ENCODE assay signal across 9 mouse cellular contexts in the genomic region with DNA sequence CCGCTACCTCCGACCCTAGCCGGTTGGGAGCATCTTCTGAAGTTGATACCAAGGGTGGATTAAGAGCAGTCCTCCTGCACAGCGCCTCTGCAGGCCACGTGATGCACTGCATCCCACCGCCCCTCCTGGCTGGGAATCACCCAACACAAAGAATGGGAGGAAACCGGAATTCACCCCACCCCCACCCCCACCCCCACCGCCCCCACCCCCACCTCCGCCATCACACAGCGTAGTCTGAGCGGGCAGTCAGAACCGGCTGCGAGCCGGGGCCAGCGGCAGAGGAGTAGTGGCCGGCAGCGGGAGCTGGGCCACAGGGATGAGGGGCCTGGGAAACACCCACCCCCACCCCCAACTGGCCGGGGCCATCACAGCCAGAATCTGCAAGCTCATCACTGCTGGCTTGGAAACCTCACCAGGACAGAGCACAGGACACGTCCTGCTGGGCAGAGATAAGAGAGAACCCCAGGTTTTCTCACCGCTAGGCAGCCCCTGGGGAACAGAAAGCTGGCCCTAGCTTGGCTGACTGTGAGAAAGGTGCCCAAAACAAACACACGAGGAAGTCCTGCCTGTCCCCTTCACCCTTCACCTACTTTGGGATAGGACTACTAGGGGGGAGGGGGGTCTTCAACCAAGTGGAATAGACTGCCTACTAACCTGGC.
A peak's percentile ranks its signal among the peaks of the same experiment; 100 is the strongest.
DNase-seq lines count a peak whose midpoint lies in the region; ATAC-seq and TF ChIP-seq lines count a peak whose summit lies in the region.
"Had no signal": no experiment of that assay in that cellular context is flagged by ENCODE, and none has a peak within 500 bp of the region (broad histone marks: within the 10 kb centered on the region; RNA-seq: fewer than 3 reads in every experiment).

No protein-coding gene starts in this region.

- 2% methylated on average over 17 of the region's 21 CpGs for WGBS in limb, embryonic 14.5 days
- WGBS in midbrain, embryonic 16.5 days, result 1% methylated on average over 21 of the region's 21 CpGs
- WGBS in stomach, embryonic 15.5 days, result 3% methylated on average over 21 of the region's 21 CpGs

- H3K9ac ChIP-seq in limb, embryonic 14.5 days (ENCODE audit: low read depth, low read length, severe bottlenecking), result peak overlapping the region; percentile 47; the same call in 1 of the 2 replicates
- H3K9ac ChIP-seq in midbrain, embryonic 16.5 days (ENCODE audit: low read depth, low read length), result peak overlapping the region; percentile 75
- H3K9ac ChIP-seq in stomach, embryonic 15.5 days, result no peak overlapping the region

- peak; percentile 81 for ATAC-seq in limb, embryonic 14.5 days (ENCODE audit: low FRiP score, low read depth)
- ATAC-seq in midbrain, embryonic 16.5 days, result peak; percentile 81
- ATAC-seq in stomach, embryonic 15.5 days (ENCODE audit: insufficient read depth, low FRiP score, low read depth), result peak; percentile 11; the same call in 1 of the 2 replicates

- no peaks in the 10 kb centered on the region for H3K9me3 ChIP-seq in limb, embryonic 14.5 days (ENCODE audit: control insufficient read depth, low read length)
- no peaks in the 10 kb centered on the region for H3K9me3 ChIP-seq in midbrain, embryonic 16.5 days (replicated peaks; ENCODE audit: control insufficient read depth, low read length, poor library complexity, severe bottlenecking)
- H3K9me3 ChIP-seq in stomach, embryonic 15.5 days, result no peaks in the 10 kb centered on the region

- H3K4me3 ChIP-seq in cortical plate, adult 2 months (ENCODE audit: insufficient read depth, low read length), result no peak overlapping the region
- H3K4me3 ChIP-seq in limb, embryonic 14.5 days (replicated peaks; ENCODE audit: low read length), result peak overlapping the region; percentile 32
- peak overlapping the region; percentile 39 for H3K4me3 ChIP-seq in midbrain, embryonic 16.5 days (ENCODE audit: low read depth, low read length)
- peak overlapping the region; percentile 20 for H3K4me3 ChIP-seq in stomach, embryonic 15.5 days (replicated peaks)

- H3K27ac ChIP-seq in cortical plate, adult 2 months (ENCODE audit: insufficient read depth, low read length), result no peak overlapping the region
- 0 out of 2 replicates have a peak overlapping the region, but pooled peaks have one; percentile 5 for H3K27ac ChIP-seq in limb, embryonic 14.5 days (replicated peaks; ENCODE audit: low read depth, low read length)
- peak overlapping the region; percentile 66; the same call in 1 of the 2 replicates for H3K27ac ChIP-seq in midbrain, embryonic 16.5 days (ENCODE audit: low read length)
- no peak overlapping the region for H3K27ac ChIP-seq in stomach, embryonic 15.5 days

- H3K27me3 ChIP-seq in limb, embryonic 14.5 days (ENCODE audit: control insufficient read depth, insufficient read depth, low read length), result no peaks in the 10 kb centered on the region; the same call in 1 of the 2 replicates
- no peaks in the 10 kb centered on the region for H3K27me3 ChIP-seq in midbrain, embryonic 16.5 days (ENCODE audit: control insufficient read depth, insufficient read depth, low read depth, low read length)
- no peaks in the 10 kb centered on the region for H3K27me3 ChIP-seq in stomach, embryonic 15.5 days (replicated peaks)

- peak overlapping the region; percentile 55 for H3K4me2 ChIP-seq in limb, embryonic 14.5 days (replicated peaks; ENCODE audit: low read depth, low read length, severe bottlenecking)
- H3K4me2 ChIP-seq in midbrain, embryonic 16.5 days (ENCODE audit: low read length), result peak overlapping the region; percentile 66
- H3K4me2 ChIP-seq in stomach, embryonic 15.5 days, result peak overlapping the region; percentile 54

- H3K4me1 ChIP-seq in cortical plate, adult 2 months (ENCODE audit: control insufficient read depth, insufficient read depth, low read length), result no peaks in the 10 kb centered on the region
- peaks cover 10% of the 10 kb centered on the region for H3K4me1 ChIP-seq in limb, embryonic 14.5 days (ENCODE audit: control insufficient read depth, insufficient read depth, low read length)
- H3K4me1 ChIP-seq in midbrain, embryonic 16.5 days (ENCODE audit: control insufficient read depth, insufficient read depth, low read length), result peaks cover 7% of the 10 kb centered on the region; the same call in 1 of the 2 replicates
- H3K4me1 ChIP-seq in stomach, embryonic 15.5 days, result peaks cover 24% of the 10 kb centered on the region

- TF ChIP-seq CTCF in cortical plate, adult 2 months (IDR thresholded peaks at IDR 0.05; ENCODE audit: extremely low read depth, insufficient read depth, low read length), result peak; percentile 76

- DNase-seq in cerebellum, adult 9-10 months, result peak; percentile 16
- no peak for DNase-seq in cerebellum, adult 11 months
- DNase-seq in gastrocnemius, postnatal 25 days, result peak; percentile 63
- peak; percentile 46 for DNase-seq in induced T-regulatory cell, adult 2 months (ENCODE audit: low read depth)
- DNase-seq in limb, embryonic 14.5 days (ENCODE audit: low spot score), result peak; percentile 80

- no peaks in the 10 kb centered on the region for H3K36me3 ChIP-seq in limb, embryonic 14.5 days (ENCODE audit: control insufficient read depth, insufficient read depth, low read length)
- no peaks in the 10 kb centered on the region for H3K36me3 ChIP-seq in midbrain, embryonic 16.5 days (ENCODE audit: control insufficient read depth, insufficient read depth, low read length)
- H3K36me3 ChIP-seq in stomach, embryonic 15.5 days, result no peaks in the 10 kb centered on the region
- H3K36me3 ChIP-seq: G1E had no signal

- no peak for TF ChIP-seq POLR2A in cortical plate, adult 2 months (IDR thresholded peaks at IDR 0.05; ENCODE audit: extremely low read depth, insufficient read depth, low read length)
- no peak for TF ChIP-seq POLR2A in limb, embryonic 14.5 days (IDR thresholded peaks at IDR 0.05; ENCODE audit: borderline replicate concordance, extremely low read depth, insufficient read depth, insufficient read length)

Comparison
In these comparisons a context has a peak if more than half of its experiments do, and no peak if none do; other contexts are left out.
1. H3K27ac ChIP-seq: peak in limb, embryonic 14.5 days (single experiment) and midbrain, embryonic 16.5 days (single experiment); none in cortical plate, adult 2 months (single experiment) and stomach, embryonic 15.5 days (single experiment).
2. ATAC-seq: peak in every context shown above with its lines; median percentile 81 in limb, embryonic 14.5 days; 81 in midbrain, embryonic 16.5 days; 11 in stomach, embryonic 15.5 days.
3. Peak in every context shown above with its lines, with median percentiles within 50 percentile points of each other: H3K4me2 ChIP-seq.